Mouse (Mus musculus): Measurements from ENCODE around the gene Cp.
"Not testable (repeated sequence)": the region's sequence is repeated elsewhere in the genome, so short reads cannot be mapped to it uniquely, and the experiment has no call there.

Cp gene

DNA sequence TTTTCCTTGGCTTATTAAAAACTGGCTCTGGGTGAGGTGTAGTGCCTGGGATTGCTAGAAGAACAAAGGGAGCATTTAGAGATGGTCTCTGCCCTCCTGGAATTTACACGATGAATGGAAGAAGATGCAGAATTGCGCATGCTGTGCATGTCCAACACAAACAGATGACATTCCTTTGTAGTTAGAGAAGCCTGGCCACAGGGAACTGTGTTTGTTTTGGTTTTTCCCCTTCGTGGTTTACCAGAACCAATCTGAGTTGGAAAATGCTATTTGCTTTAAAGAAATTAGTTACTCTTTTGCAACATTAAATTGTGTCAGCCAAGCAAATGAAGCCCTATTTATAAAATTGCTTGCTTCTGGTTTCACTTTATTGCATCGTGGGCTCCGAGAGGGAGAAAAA lies at the start of gene Cp:
Gene Cp, plus strand, starts transcription at position 170 of the 400 bp plus-strand sequence.
- CTCF ChIA-PET = no interaction called here

DNA sequence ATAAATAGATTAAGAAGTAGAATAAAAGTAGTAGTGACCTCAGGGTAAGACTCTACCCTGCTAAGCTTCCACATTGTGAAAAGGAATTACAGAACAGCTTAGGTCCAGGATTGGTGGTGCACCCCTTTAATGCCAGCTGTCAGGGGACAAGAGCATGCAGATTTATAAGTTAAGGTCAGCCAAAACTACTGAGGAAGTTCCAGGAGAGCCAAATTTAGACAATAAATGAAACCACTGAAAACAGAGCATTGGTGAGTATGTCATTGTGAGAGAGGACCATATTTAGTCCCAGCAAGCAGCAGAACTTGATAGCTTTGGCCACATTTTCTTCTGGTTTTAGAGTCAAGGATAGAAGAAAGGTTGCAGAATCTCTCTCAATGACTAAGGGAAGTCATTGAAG lies 8.3 kb upstream of the Cp start:
- CTCF ChIA-PET = no interaction called here

DNA sequence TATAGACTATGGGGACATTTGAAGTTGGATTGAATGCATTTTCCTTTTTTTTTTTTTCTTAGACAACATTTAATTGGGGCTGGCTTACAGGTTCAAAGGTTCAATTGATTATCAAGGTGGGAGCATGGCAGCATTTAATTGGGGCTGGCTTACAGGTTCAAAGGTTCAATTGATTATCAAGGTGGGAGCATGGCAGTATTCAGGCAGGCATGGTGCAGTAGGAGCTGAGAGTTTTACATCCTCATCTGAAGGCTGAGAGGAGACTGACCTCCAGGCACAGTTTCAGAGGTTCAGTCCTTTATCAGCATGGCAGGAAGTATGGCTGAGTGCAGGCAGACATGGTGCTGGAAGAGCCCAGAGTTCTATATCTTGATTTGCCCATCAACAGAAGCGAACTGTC lies 7.5 kb upstream of the Cp start:
- CTCF ChIA-PET = not testable (repeated sequence)

DNA sequence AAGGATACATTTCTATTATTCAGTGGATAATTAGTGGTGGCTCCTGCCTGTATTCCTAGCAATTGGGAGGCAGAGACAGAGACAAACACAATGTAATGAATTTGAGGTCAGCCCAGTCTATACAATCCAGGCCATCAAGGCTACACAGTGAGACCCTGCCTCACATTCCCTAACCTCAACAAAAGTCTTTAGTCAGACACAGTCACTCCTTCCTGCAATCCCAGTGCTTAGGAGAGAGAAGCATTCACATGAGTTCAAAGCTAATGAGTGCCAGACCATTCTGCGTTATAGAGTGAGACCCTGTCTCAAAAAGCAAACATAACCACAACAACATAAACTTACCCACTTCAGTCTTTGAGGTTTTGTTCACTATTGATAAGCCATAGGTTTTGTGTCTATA lies 3.4 kb upstream of the Cp start:
- CTCF ChIA-PET = no interaction called here

DNA sequence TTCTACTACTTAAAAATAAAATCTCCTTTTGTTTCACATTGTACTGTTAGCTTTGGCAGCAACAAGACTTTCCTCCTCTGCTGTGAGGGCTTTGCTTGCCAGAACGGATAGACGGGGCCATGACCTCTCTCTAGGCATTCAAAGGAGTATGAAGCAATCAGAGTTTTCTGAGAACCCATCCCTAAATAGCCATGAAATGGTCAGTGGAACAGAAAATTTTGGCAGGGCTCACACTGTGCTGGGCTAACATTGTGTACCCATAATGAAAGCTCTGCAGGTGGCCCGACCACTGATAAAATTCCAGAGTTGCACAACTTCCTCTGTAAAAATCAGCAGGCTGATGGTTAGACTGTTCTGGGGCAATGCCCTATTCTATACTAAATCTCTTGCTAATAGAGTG lies 3.0 kb upstream of the Cp start:
- CTCF ChIA-PET = no interaction called here

DNA sequence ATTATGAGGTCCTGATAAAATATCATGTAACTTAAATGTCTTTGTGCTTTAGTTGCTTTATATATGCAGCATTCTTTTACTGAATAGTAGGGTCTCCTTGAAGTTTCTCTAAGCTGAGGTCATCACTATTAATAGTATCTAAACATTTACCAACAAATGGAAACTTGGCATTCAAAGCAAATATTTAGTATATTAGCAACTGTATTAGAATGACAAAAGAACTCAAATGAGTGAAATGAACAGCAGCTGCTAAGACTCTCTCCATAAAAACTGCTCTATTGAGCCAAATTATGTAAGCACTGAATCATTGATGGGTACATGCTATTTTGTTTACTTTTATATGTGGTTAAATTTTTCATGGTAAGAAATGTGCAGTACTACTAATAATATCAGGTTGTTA lies 1.2 kb downstream of the Cp start:
- CTCF ChIA-PET = no interaction called here

DNA sequence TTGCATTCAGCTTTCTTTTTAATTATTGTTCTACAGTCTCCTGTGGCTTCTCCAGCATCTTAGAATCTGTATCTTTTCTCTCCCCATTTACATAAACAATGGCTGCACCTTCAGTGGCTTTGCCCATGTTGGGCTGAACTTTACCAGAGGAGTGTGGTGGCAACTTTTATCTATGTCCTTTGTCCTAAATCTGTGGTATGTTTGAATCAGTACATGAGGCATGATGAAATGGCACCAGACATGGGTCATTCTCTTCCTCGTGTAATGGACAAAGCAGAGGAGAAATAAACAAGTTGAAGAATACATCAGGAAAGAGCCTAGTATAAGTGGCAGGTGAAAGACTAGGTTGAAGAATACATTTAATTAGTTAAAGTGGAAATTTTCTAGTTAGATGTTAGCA lies 2.1 kb downstream of the Cp start:
- CTCF ChIA-PET = no interaction called here

DNA sequence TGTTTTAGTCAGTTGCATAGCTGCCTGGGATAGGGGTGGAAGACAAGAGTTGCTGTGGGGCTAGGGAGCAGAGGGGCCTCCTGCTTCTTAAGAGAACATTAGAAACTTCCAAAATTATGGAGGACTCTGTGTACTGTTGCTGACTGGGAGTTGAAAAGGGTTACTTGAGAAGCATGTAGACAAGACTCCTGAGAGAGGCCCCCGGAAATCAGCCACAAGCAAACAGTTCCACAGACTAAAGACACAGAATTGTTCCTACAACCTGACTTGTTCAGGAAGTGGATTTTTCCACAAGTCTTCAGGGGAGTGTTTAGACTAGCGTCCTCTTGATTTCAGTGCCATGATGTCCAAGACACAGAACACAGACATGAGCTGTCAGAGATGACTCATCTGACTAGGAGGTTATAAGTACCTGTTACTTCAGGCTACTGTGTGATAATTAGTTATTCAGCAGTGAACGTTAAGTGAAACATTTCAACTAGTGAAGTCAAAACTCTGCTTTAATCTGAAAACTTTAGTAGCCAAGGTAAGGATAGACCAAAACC lies 3.8 kb downstream of the Cp start:
- CTCF ChIA-PET = no interaction called here

DNA sequence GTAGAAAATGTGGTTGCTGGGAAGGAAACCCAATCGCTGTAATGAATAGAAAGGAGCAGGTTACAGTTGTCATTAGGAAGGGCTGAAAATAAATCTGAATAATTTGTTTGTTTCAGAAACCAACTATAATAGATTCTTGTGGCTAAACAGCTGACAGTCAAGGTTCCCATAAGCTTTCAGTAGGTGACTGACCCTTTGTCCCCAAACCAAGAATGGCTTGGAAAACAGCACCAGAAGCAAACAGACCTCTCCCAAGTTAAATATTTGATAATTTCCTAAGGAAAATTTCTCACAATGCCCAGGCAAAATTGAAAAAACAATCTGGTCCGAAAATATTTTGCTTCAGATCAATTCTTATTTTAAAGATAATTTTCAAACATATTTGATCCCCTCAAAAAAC lies 4.5 kb downstream of the Cp start:
- CTCF ChIA-PET = no interaction called here

DNA sequence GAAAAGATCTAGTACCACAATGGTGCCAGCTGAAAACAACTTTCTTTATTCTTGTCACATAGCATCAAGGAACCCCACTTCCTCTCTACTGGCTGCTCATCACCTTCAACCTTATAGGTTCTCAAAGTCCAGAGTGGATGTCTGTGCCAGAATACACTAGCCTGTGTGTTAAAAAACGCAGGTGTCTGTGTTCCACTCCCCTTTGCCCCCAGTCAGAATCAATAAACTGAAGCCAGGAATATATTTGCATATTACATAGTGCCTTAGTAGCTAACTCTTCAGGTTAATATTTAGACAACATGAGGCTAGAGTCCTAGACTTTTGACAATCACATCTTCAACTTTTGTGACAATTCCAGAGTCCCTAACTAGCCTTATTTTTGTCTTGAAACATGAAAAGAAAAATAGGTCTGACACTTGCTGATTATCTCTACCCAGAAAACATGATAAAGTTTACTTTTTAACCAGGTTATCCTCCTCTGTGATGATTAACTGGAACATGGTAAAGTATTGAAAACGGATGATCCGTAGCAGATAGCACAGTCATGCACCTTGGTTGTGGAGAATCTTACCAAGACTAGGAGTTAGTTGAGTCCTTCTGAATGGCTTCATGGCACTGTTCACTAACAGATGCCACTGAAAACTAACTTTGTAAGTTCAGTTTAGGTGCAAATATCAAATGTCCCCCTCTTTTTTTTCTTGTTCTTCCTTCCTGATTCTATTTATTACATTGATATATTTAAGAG lies 6.1 kb downstream of the Cp start:
- CTCF ChIA-PET = no interaction called here

DNA sequence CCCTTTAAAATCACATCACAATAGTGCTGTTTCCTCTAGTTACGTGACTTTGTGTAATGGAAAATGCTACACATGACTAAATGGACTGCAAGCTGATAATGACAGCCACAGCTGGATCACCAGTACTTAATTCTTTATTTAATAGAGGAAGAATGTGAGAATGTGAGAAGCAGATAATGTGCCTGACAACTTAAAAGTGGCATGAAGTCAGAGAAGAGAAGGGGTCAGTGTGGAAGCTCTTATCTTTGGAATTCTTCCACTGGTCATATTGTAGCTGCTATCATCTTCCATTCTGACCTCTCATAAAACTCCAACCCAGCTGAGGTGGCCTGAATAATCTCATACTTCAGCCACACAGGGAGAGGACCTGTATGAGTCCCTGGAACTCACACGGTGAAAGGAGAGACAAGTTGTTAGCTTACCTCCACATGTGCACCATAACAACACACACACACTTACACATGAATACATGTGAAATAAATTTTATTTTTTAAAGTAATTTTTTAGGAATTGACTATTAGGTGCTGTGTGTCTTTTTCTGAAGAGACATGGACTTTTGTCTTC lies 7.9 kb downstream of the Cp start:
- CTCF ChIA-PET = no interaction called here

DNA sequence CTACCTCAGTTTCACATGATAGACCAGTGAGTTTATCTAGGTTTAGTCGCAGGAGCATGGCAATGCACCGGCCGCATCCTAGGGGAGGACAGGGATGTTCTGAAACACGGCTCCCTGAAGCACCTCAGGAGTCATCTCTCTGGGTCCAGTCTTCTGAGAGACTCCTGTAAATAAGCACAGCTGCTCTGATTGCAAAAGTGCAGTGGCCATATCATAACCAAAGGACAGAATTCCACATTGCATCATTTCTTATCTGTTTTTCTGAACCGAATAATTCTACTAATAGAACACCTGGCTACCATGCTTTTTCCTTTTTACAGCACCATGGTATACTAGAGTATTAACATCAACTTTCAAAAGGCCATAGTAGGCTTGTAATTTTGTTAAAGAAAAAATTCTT lies 8.4 kb downstream of the Cp start:
- CTCF ChIA-PET = no interaction called here

DNA sequence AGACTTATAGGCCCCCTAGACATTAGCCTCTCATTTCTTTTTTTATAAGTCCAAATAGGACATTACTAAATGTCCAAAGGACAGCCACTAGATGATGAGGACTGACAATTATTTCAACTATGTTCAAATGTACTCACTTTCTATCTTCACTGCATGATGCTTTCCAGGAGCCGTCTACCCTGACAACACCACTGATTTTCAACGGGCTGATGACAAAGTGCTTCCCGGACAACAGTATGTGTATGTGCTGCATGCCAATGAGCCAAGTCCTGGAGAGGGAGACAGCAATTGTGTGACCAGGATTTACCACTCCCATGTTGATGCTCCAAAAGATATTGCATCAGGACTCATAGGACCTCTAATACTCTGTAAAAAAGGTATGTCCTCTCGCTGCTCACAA lies 9.2 kb downstream of the Cp start:
- CTCF ChIA-PET = no interaction called here

DNA sequence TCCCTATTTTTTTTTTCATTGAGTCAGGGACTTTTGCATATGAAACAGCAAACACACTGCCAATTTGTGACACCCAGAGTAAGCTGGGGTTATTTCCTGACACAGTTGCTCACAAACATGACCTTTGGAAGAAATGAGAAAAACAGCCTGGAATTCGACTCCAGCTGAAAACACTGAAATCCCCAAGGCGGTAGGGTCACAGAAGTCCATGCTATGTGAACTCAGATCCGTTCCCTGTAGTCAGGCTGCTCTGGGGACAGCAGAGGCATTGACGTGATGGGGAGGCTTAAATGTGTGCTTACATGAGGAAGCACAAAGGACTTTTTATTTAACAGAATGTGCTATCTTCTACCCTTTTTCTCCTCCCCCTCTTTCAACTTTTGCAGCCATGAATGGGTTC lies 21.6 kb downstream of the Cp start:
- CTCF ChIA-PET = no interaction called here

DNA sequence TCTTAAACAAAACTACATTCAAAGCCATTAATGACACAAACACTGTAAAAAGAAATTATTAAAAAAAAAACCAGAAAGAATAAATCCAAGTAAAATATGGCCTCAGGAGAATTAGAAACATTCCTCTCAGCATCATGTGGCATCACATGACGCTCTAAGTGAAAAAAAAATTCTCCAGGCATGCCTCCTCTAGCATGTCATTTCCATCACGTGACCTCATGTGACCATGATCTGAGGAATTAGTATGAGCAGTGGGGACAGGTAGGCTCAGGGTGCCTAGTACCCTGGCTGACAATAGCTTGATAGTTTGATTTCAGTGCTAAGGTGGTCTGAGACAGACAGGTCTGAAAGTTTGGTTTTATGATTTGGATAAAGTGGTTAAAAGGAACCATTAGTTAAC lies 24.3 kb downstream of the Cp start:
- CTCF ChIA-PET = no interaction called here

DNA sequence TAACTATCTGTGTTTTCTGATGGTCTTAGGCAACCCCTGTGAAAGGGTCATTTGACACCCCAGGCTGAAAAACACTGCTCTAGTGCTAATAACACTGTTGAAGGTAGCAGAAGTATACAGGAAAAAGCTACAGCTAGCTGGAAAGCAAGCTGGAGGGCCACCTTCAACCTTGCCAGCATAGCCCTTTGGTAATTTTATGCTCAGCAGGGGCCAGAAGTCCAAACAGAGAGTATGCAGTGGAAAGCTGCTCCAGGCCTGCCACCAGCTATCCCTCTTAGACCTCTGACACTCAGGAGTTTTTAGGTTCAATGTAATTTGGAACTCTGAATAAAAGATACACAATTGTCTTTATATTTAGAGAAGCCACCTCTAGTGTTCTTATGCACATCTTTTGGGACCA lies 26.0 kb downstream of the Cp start:
- CTCF ChIA-PET = no interaction called here

DNA sequence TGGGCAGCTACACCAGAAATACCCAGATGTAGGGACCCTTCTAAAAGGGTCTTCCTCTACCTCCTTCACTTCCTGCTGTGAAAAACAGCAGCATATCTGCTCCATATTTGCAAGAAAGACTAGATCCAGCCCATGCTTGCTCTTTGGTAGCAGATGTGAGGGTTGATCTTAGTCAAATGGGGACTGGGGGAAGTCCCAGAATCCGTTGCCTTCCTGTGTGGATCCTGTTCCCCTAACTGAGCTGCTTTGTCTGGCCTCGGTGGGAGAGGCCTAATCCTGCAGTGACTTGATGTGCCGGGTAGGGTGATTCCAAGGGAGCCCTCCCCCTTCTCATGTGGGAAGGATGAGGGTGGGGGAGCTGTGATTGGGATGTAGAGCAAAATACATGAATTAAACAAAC lies 29.3 kb downstream of the Cp start:
- CTCF ChIA-PET = no interaction called here

DNA sequence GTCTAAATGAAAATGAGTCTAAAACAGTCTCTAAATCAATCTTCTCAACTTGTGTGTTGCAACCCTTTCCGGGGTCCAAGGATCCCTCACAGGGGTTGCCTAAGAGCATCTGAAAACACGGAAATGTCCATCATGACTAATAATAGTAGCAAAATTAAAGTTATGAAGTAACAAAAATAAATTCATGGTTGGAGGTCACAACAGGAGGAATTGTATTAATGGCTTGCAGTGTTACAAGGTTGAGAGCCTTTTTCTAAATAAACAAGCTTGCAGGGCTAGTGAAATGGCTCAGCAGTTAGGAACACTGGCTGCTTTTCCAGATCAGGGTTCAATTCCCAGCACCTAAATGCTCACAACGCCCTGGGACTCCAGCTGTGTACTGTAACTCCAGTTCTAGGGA lies 33.2 kb downstream of the Cp start:
- CTCF ChIA-PET = no interaction called here

DNA sequence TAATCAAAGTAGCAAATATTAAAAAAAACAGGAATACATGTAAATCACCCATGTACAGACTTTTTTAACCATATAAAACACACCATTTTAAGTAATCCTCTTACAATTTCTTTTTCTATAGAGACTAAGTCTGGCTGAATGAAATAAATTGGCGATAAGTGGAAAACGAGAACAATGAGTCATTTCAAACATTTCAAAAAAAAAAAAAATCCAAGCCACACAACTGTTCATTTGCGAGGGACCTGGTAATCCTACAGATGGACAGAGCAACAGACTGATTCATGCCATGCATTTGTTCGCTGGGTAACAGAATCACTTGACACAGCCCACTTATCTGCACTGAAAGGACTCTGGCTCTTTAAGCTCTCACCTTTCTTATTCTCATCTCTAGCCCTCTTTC lies 35.5 kb downstream of the Cp start:
- CTCF ChIA-PET = no interaction called here

DNA sequence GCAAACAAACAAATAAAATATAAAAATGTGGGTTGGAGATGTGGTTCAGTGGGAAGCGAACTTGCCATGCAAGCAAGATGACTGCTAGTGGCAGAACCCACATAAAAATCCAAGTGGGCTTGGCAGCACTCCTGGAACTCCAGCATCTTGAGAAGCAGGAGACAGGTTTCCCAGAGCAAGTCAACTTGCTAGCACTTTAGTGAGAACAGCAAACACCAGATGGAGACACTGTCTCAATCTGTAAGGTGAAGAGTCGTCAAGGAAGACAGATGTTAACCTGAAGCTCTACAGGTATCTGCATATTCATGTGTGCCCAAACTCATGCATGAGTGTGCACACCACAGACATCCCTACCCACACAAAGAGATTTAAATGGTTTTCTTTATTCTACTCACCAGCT lies 42.7 kb downstream of the Cp start:
- CTCF ChIA-PET = no interaction called here

DNA sequence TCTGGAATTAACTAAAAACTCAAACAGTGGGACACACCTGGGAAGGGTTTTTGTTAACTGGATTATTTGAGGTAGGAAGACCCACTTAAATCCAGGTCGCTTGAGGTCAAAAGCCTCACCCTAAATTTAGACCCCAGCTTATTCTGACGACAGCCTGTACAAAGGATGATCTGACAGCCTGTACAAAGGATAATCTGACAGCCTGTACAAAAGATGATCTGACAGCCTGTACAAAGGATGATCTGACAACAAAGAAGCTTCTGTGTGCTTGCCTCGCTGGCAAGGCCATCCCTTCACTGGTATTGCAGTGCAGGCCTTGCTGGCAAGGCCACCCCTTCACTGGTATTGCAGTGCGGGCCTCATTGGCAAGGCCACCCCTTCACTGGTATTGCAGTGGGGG lies 44.0 kb downstream of the Cp start:
- CTCF ChIA-PET = no interaction called here

DNA sequence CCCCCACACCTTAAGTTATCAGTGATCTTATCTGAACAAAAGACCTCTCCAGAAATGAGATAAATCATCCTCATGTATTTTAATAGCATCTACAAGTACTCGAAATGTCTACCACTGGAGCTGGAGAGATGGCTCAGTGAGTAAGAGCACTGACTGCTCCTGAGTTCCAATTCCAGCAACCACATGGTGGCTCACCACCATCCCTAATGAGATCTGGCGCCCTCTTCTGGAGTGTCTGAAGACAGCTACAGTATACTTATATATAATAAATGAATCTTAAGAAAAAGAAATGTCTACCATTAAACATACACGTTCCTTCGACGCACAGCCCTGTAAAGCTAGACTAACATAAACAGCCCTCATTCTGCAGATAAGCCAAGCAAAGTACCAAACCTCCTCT lies 45.9 kb downstream of the Cp start:
- CTCF ChIA-PET = no interaction called here

DNA sequence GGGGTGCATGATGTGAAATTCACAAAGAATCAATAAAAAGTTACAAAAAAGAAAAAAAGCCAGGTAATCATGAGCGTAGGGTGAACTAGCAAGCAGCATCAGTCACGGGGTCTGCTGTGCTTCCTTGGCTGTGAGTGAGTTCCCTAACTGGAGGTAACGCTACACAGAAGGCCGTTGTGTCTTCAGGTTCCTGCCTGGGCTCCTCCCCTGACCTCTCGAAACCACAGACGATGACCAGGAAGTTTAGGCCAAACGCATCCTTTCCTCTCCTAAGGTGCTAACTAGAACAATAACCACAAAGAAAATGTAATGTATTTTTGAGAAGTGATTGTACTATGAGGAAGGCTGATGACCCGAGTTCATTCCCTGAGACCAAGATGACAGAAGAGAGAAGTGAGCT lies 47.6 kb downstream of the Cp start:
- CTCF ChIA-PET = no interaction called here

DNA sequence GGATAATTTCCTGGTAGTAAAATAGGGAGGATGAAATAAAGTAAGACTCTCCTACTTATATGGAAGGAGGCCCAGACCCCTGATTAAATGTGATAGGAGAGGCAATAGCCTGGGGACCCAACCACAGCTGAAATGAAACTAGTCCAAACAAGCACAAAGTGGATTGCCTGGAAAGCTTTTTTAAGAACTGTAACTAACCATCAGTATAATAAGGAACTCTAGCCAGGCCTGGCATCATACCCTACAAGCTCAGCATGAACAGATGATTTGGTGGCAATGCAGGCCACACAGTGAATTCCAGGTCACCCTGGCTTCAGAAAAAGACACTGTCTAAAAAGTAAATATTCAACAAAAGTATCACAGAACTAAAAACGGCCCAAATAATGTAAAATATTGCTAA lies 48.8 kb downstream of the Cp start:
- CTCF ChIA-PET = no interaction called here
